Mouse (Mus musculus): ENCODE measurements at regions not wholly inside any gene's neighbourhood (a gene's known extent, or its start where the extent isn't known, plus 50 kb on each side); places are given as distances from the start of the nearest gene placed in this dataset.

DNA sequence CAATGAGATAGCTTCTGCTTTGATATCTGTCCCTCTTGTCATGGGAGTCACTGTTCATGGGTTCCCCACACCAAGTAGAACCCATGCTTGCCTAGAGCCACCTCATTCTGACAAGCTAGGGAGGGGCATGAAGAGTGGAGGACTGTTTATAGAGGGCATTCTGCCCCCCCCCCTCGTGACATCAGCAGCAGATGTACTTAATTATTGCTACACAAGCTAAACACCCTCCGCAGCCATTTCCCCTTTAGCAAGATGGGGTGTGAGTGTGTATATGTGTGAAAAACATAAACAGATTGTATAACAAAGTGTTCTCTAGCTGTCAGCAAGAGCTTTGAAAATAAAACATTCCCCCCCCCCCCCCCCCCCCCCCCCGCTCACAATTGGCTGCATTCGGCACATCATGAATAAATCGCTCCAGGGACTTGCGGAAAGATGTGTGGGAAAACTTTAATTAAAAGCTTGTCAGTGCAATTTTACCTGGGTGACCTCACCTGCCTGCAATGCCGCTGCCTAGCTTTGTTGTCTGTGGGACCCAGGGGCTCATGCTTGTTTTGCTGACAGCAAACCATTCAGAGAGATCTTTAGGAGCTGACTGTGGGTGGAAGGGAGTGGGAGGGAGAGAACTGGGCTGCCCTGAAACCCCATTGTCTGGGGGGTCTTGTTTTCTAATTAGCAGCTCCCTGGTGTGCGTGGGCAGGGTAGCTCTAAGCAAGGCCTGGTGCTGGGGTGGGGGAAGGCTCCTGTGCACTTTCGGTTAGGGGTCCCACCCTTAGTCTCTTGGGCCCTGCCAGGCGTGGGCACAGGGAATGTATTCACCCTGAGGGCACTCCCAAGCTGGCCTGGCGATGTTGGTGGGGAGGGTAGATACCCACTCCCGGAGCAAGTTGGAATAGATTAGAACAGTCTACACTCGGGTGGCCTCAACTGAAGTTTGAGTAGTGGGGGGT, 63.4 kb downstream of the Irx2 start:
- DNase-seq (ENCODE audit: low read depth, low spot score): no peak

DNA sequence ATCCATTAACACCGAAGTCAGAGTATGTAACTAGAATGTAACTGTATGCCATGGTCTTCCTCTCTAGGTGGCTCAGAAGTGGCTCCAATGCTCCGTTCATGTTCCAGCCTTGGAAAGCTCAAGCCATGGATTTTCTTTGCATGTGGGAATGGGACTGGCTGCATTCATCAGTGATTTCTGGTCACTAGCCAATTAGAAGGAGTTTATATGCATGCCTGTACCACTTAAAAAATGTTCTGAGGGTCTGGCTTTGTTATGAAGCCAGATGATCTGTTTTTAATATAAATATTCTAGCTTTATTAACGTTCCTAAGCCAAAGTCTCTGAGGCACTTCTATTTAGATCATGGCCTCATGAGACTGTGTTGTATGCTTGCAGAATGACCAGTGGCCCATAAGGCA, 78.8 kb downstream of the Irx2 start:
- DNase-seq (ENCODE audit: low read depth, low spot score): no peak

DNA sequence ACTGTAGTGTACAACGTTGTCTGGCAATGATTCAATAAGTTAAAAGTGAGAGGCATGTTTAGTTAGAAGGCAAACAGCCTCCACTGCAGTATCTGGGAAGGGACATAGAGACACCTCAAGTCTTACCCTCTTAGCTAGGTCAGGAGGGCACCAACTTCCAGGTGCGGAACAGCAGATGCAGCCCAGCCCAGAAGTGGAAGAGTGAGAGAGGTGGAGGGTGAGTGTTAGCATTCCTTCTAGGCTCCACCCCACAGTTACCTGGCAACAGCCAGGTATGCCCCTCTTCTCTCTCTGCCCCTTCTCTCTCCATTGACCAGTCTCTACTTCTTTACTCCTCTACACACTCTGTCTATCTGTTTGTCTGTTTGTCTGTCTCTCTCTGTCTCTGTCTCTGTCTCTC, 80.1 kb downstream of the Irx2 start:
- DNase-seq (ENCODE audit: low read depth, low spot score): no peak

DNA sequence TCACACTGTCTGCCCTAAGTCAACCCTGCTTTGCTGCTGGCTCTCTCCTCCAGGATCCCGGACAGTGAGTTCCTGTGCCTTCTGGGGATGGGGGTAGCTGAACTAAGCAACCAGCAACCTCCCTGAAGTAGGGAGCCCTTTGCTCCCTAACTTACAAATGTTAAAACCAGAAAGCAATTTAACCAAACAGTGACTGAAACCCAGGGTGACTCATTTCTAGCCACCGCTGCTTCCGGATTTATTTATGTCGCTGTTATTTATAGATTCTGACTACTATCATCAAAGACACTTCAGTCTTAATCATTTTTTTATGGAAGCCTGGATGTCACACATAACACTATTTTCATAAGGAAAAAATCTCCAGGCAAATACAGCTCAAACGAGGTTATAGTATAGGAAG, 81.4 kb downstream of the Irx2 start:
- peak; percentile 18 for DNase-seq (ENCODE audit: low read depth, low spot score)

DNA sequence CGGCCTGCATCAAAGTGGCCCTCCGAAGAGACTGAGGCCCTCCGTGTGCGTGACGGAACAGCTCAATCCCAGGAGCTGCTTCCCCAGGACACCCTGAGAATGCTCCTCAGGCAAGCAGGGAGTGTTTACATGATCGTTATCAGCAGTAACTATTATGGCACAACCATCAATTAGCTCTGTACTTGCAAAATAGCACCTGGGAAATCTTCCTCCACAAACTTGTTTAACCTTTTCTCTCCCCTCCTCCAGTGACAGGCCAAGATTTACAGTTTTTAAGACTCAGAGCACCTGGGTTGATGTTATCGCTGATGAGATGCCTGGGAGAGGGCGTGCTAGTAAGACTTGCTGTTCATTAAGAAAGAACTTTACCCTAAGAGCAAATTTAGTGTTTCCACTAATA, 82.5 kb downstream of the Irx2 start:
- no peak for DNase-seq (ENCODE audit: low read depth, low spot score)

DNA sequence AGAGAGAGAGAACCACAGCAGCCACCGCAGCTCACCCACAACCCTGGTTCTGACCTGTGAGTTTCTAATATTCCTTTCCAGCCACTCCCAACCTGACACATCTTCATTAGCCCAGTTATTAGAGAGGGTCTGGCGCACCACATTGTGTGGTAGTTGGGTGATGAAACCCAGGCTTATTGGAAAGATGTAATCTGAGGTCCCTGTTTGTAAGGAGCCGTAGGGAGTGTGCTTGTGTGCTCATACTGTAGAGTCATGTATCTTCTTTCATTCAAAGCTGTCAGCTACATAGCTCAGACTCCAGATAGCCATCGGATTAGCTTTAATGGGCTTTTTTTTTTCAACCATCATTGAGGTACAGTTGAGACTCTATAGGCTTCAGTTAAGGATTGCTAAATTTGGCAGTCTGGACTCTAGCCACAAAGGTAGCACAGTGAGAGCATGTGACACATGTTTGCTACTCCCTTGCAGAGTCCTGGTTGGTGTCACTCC, 83.3 kb downstream of the Irx2 start:
- no peak for DNase-seq (ENCODE audit: low read depth, low spot score)

DNA sequence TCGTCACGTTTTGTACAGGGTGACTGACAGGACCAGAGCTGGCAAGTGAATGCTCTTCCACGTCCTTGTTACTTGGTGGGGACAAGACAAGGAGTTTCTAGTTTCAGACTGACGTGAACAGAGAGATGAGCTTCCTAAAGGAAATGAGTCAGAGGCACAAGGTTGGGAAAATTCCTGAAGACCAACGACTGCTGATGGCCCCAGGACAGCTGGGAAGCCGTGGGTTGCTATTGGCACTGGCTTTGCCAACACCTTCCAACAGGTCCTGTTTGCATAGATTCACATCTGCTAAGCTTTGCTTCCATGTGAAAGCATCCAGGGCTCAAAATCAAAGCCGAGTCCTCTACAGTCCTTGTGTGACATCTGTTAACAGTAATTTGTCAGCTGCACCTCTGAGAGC, 86.2 kb downstream of the Irx2 start:
- DNase-seq (ENCODE audit: low read depth, low spot score): peak; percentile 27

DNA sequence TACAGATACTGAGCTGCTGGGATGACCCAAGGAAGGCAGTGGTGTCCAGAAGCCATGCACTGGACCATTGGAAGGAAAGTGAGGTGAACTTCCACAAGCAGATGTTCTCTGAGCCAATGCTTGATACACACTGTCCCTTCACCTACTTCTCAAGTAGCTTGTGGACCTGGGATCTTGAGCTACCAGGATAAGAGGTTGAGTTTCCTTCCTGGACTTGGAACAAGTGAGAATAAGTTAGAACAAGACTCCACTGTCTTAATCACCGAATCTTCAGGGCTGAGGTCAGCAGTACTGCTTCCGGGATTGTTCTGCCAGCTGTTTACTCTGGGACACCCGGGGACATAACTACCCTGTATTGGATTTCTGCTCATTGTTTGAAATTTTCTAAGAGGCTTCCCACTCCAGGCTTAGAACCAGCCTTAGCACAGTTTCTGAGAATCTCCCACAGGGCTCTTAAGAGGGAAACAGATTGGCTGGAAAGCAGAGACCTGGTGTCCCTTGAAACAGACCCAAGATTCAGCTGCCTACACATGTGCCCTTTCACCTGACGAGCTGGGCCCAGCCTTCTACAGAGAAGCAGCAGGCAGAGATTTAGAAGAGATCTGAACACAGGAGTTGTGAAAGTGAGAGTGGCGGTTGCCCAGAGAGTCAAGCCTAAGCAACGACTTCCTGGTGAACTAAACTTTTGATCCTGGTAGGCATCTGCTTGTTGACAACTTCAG, 87.5 kb downstream of the Irx2 start:
- DNase-seq (ENCODE audit: low read depth, low spot score): no peak

DNA sequence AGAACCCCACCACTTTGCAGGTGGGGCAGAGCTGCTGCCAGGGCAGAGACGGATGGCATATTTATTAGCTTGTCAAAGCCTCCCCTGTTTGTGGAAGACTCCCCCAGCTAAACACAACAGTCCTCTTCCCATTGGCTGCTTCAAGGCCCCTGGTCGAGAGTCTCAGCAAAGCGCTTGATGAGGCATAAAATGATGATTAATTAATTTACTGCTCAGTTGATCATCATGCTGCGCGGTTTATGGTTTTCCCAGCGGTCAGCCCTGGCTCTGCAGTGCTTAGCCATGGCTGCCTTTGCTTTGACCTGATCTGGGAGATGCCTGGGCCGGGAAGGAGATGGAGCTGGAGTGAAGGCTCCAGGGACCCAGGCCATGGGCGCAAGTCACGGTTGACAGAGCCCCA, 98.5 kb downstream of the Irx2 start:
- no peak for DNase-seq (ENCODE audit: low read depth, low spot score)

DNA sequence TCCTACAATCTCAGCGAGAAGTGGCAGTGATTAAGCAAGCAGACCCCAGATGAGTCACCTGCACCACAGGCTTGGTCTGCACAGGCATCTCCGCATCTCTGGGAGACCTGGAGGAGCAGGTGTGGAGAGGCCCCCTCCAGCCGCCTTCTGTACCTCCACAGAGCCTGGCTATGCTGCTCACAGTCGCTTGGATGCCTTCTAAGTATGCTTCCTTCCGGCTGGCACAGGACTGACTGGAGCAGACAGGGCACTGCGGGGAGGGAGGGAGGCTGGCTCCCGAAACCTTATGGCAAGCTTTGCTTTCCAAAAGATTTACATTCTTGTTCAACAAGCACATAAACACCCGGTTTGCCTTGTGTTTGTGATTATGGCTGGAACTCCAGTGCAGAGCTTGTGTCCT, 107.3 kb downstream of the Irx2 start:
- DNase-seq (ENCODE audit: low read depth, low spot score): no peak

DNA sequence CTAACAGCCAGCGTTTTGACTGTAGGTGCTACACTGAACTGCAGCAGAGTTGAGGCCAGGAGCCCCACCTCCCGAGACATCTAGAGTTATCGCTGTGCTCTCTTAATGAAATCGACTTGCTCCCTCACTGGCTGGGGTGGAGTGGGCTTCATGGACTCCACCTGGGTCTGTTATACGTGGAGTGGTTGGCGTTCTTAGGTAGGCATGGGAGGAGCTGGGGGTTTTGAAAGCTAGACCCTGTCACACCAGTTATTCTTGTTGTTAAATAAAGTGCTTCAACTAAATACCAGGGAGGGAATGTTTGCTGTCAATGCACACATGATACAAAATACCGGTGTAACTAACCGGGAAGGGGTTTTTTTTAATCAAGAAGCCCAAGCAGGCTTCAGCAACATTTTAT, 108.4 kb downstream of the Irx2 start:
- no peak for DNase-seq (ENCODE audit: low read depth, low spot score)

DNA sequence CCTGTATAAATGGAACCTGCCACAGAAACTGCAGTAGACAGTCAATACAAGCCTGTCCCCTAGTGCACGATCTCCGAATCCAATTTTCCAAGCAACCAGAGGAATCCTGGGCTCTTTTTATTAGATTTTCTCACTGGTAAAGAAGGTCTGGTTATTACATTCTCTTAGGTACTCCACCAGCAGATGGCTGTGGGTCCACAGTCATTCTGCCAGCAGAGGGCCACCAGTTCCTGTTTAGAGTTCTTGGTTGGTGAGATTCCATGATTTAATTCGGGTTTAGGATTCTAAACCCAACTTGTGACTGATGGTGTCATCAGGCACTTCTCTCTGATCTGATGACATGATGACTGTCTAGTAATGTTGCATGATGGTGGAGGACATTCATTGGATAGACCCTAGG, 118.6 kb downstream of the Irx2 start:
- no peak for DNase-seq (ENCODE audit: low read depth, low spot score)

DNA sequence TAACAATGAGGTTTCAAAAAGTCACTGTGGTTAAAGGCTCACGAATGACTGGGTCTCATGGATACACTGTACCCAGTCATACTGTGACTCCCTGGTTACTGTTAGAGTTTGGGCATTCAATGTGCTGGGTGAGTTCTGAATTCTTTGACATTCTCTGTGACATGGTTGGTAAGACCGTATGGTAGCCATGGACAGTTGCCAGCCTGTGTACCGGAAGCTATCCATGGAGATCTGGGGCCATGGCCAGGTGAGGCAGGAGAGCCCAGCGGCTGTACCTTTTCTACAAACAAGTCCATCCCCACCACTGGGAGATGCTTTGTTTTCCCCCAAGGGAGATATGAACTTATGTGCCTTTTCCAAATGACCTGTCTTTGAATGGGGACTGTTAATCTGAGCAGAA, 126.4 kb downstream of the Irx2 start:
- no peak for DNase-seq (ENCODE audit: low read depth, low spot score)

DNA sequence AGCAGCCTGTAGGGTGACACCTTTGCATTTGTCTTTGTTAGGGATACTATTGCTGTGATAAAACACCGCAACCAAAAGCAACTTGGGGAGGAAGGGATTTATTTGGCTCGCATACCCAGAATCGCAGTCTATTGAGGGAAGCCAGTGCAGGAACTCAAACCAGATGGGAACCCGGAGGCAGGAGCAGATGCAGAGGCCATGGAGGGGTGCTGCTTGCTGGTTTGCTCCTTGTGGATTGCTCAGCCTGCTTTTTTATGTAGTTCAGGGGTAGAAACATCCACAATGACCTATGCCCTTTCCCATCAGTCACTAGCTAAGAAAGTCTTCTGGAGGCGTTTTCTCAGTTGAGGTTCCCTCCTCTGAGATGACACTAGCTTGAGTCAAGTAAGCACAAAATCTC, 133.9 kb downstream of the Irx2 start:
- no peak for DNase-seq (ENCODE audit: low read depth, low spot score)

DNA sequence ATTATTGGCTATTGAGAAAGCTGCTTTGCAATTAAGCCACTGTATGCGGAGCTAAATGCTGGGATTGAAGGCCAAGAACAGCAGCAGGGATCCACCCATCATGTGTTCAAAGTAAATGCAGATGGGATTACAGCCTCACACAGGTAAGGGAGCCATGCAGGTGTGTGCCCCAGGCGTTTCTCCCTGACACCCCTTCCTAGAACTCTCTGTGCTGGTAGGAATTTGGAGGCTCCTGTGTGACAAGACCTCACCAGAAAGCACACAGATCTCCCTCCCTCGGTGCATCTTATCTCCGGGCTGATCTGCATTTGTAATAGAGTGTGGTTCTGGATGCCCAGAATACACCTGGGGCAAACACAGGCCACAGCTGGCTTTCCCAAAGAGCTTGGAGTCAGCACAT, 134.7 kb downstream of the Irx2 start:
- DNase-seq (ENCODE audit: low read depth, low spot score): no peak

DNA sequence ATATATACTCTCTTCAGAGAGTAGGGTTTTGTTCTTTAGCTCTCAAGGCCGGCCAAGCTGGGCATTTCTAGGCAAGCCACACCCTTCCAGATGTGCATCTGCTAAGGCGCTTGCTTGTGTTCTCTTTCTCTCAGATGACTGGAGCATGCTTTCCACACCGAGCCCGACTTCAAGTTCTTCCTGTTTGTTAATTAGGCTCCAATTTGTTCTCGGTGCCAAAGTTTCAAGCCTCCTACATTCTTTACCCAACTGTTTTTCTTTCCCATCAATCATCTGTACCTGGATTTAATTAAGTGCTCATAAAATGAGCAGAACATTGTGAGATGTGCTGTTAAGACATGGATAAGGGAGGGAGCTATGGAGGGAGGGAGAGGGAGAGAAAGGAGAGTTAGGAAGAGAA, 138.7 kb downstream of the Irx2 start:
- DNase-seq (ENCODE audit: low read depth, low spot score): no peak

DNA sequence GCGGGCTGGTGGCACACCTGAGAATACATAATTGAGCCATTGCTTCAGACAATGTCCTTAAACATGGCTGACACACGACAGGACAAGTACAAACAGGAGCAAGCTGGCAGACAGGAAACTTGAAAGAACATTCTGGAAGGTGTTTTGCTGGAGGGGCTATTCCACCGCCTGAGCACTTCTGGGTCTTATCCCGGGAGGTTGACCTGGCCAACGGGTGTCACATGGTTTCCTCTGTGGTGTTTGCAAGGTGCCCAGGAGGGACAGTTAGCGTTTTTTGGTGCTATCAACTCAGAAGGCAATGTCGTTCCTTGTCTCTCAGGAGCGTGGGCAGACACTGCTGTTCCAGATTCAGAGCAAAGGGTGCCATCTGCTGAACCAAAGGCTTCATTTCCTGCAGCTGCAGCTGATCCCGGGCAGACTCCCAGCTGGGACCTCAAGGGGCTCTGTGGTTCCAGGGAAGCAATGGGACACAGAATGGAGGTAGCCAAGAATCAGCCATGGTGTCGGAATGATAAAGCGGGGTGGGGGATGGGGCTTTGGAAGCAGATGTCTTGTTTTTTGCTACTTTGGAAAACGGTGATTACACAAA, 140.5 kb downstream of the Irx2 start:
- peak; percentile 2 for DNase-seq (ENCODE audit: low read depth, low spot score)

DNA sequence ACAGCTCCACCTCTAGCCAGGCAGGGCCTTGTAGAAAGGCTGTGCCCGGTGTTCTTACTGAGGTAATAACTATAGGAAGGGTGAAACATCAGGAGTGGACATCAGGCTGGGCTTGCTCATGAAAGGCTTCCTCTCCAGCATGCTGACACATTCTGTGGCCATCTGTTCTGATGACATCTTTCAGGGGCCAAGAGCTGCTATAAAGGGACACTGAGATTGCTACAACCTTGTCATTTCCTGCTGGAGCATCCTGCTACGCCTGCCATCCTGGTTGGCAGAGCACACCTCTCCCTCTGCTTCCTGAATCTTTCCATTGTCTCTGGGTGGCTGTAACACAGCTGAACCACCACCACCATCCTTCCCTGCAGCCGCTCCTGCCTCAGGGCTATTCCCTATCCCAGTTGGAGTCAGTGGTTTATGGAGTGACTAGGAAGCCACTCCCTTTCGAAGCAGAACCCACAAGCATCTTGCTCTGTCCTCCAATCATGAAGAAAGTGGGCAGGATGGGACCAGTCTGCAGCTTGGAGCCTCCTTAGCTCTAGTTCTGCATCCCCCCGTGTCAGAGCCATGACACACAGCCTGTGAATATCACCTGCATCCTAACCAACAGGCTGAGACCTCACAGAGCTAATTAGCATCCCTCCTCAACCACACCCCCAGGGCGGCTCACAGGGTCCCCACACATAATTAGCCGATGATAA, 154.6 kb downstream of the Irx2 start:
- no peak for DNase-seq (ENCODE audit: low read depth, low spot score)

DNA sequence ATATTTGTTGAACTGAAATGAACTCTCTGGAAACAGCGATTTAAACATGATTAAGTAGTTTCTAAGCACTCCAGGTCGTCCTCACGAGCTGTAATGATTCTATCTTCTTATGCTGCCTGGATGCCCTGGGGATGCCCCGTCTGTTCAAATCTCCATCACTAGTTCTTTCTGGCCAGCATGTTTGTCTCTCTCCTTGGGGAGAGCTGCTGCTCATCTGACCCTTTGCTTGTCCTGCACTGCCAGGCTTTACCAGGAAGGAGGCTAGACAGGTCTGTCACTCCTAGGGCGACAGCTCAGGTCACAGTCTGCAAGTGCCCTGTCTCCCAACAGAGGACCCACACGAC, 155.1 kb downstream of the Irx2 start:
- DNase-seq (ENCODE audit: low read depth, low spot score): no peak

DNA sequence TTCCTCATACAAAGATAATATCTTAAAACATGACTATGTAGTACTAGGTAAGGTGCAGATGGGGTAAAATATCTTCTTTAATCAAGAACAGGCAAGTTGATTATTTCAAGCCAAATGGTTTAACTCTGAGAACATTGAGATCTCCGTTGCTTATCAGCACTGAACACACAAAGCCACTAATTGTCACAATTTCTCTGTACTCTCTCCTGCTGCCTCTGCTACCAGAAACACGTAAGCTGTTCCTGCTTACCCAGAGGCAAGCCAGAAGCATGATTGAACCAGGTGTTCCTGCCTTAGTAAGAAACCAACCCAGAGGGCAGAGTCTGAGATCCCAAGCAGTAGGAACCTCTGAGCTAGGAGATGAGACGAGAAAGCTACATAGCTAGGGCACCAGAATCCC, 164.1 kb downstream of the Irx2 start:
- no peak for DNase-seq (ENCODE audit: low read depth, low spot score)

DNA sequence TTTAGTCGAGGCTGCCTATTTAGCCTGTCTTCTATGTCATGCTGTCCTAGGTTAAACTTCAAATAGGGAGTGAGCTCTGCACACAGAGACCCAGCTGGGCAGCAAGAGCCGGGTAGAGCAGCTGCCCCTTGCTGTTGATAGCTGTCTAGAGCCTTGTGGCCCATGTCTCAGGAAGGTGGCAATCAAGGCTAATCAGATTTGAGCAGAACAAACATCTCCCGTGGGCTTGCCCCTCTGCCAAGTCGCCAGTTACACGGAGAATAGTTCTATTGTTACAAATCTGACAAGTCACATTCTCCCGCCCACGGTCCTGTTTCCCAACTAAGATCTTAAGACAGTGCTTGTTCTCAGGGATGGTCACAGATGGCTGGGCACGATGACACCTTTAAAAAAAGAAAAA, 171.4 kb downstream of the Irx2 start:
- DNase-seq (ENCODE audit: low read depth, low spot score): no peak

DNA sequence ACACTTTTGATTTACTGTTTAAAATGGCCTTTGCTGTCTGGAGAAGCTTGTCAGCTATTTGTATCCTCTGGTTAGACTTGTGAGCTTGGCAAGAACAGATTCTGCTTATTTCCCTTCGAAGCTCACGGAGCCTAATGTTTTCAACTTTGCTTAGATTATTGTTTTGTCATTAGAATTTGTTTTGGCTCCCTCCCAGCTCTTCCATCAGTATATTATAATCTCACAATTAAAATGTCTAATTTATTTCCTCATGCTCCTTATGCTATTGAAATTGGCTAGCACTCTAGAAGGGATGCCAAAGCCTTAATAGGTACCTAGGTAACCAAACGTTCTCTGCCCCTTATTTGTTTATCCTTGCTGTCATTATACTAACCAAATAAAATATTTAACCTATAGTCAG, 171.9 kb downstream of the Irx2 start:
- DNase-seq (ENCODE audit: low read depth, low spot score): no peak
